Mouse (Mus musculus) heart, postnatal 4 days (tissue): Measurements from ENCODE around the gene Frmpd3. TPM values are rescaled to one million over a fixed set of nuclear protein-coding genes. Genes with fewer than 3 reads are reported as not detected.
"Not testable (repeated sequence)": the region's sequence is repeated elsewhere in the genome, so short reads cannot be mapped to it uniquely, and the experiment has no call there.

Experiments
- DNase-seq: peaks from one replicate; pipeline ENCODE4 v3.0.0; 2021
- total RNA-seq, 2 experiments: library from RNA; stranded (reverse); gene quantifications; 2 replicates each; pipeline ENCODE4 v1.2.3; 2021

The Frmpd3 gene
- not detected for total RNA-seq

DNA sequence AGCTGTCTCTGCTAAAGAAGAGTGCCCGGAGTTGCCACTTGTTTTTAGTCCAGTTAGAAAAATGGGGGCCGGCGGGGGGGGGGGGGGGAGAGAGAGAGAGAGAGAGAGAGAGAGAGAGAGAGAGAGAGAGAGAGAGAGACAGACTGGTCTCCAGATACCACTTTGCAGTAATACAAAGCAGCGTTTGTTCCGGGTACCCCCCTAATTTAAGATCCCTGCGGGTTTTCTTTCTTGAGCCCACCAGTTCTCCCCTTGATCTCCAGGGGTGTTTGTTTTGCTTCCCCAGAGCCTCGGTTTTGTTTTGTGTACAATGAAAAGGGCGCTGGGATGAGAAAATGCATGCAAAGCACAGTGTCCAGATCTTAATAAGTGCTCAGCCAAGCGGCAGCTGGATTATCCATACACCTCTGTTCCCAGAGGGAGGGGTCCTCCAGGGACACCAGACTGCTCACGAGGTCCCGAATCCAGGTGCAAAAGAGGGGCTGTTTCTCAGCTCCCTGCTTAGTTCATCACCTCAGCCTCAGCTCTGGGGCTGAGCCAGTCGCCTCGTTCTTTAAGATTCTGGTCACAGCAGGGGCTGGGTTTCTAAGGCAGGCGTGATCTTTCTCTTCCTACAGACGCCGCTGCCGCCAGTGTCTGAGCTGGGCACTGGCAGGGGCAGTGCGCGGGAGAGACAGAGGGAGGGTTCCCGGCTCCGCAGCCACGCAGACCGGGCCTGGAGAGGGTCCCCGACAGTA, at the start of gene Frmpd3:
Frmpd3 (plus strand) TSS at position 608 of the 737 bp plus-strand sequence.
- DNase-seq, result no peak

GRCm38 (mm10) chrX:140303731-140304130, 38.3 kb upstream of the Frmpd3 start:
- no peak for DNase-seq

GRCm38 (mm10) chrX:140305652-140306051, 36.4 kb upstream of the Frmpd3 start:
- DNase-seq, result no peak

GRCm38 (mm10) chrX:140317931-140318330, 24.1 kb upstream of the Frmpd3 start:
- no peak for DNase-seq

GRCm38 (mm10) chrX:140319131-140319530, 22.9 kb upstream of the Frmpd3 start:
- no peak for DNase-seq

- not testable (repeated sequence) for DNase-seq
Measured at GRCm38 (mm10) chrX:140320671-140321070, 21.4 kb upstream of the Frmpd3 start.

DNA sequence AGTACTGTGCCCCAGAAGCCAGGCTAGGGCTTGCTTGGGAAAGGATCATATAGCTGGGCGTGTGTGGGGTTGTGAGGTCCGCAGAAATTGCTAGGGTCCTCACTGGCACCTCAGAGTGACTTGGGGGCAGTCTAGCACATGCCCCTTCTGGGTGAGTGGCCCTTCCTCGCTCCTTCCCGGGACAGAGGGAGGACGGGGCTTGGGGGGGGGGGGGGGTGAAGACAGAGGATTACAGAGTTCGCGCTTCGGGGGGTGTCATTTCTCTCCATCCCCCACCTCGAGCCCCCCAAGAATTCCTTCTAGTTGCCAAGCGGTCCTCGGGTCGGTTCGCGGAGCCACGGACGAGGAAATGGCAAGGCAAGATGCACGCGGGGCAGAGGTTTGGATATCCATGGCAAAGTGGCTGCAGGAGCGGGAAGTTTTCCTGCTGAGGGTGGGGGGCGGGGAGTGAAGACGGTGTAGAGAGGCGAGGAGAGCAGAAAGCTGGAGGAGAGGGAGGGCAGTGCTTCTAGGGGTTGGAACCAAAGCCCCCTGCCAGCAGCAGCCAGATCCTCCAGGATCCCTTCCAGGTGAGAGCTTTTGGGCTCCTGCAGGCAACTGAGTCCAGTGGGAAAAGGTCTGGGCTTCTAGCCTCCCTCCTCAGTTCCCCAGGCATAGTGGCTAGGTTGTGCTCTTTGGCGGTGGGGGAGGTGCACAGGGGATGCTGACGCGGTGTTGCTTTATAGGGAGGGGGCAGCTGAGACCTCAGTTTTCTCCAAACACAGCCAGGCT, 515 bp downstream of the Frmpd3 start:
- no peak for DNase-seq

DNA sequence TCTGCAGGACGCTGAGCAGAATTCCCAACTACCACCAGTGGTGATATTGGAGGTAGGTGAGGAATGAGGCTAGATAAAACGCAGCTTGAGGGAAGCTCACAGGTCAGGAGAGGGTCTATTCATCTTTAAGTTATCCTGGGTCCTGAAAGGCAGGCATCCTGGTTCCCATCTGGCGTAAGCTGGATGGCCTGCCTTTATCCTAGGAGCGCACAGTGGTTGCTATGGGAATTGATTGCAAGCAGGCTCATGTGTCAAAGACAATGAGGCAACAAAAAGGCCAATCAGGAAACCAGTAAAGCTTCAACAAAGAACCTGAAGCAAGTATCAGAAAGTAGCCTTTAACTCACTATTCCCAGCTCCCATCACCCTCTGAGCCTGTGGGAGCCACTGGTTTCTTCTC, 33.6 kb downstream of the Frmpd3 start:
- no peak for DNase-seq

DNA sequence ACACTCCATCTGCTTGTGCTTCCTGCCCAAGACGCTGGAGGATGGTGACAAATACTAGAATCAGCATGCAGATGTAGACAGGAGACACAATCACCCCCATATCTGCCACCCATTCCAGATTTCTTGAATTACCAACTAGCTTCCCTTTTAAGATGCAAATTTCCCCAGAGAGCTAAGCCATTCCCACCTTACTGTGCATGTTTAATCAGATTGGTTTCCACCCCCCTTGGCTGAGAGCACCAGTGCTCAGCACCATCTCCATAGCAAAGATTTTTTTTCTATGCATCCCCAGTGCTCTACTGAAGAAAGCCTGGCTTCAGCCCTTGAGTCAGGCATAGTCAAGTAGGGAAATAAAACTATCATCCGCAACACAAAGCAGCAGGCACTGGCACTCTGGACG, 57.9 kb downstream of the Frmpd3 start:
- no peak for DNase-seq

- DNase-seq, result no peak
Measured at GRCm38 (mm10) chrX:140402904-140403303, 60.8 kb downstream of the Frmpd3 start.

DNA sequence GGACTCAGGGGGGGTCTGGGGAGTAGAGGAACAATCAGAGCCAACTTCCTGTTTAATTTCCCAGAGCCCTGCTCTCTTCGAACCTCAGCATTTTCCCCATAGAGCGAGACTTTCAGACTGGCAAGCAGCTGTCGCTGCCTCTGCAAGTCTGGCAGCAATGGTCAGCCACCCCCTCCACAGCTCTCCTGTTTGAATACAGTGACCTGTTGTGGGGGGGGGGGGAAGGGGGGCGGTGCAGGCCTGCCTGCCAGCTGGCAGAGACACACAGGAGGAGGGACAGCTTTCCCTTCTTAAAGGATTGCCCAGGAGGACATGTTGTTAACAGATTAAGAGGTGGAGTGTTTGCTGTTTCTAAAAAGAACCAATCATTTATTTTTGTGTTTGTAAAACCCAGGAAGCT, 64.0 kb downstream of the Frmpd3 start:
- DNase-seq, result no peak

DNA sequence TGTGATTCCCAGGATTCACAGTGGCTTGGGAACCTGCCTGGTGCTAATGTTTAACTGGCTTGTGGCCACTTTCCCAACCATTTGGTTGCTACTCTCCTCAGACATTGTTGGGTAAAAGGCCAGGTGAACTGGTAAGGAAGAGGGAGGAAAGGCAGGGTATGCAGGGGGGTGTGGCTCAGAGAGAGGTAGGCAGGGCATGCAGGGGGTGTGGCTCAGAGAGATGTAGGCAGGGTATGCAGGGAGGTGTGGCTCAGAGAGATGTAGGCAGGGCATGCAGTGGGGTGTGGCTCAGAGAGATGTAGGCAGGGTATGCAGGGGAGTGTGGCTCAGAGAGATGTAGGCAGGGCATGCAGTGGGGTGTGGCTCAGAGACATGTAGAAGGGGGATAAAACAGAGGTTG, 64.4 kb downstream of the Frmpd3 start:
- no peak for DNase-seq

- no peak for DNase-seq
Measured at GRCm38 (mm10) chrX:140407593-140407992, 65.5 kb downstream of the Frmpd3 start.

DNA sequence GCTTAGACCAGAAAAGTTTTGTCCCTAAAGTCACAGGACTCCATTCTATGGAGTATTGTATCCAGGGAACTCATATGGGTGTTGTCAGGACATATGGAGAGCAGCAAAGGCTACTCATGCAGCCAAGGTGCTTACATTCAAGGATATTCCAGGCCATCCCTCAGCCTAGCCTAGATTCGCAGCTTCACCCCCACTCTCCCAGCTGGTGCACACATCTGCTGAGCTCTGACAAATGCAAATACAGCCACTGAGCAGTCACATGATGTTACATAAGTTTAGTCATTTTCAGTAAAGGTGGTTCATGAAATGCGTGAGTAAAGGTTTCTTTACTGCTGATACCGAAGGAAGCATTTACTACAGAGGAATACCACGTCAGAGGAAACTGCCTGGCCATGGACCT, 76.4 kb downstream of the Frmpd3 start:
- DNase-seq, result no peak

DNA sequence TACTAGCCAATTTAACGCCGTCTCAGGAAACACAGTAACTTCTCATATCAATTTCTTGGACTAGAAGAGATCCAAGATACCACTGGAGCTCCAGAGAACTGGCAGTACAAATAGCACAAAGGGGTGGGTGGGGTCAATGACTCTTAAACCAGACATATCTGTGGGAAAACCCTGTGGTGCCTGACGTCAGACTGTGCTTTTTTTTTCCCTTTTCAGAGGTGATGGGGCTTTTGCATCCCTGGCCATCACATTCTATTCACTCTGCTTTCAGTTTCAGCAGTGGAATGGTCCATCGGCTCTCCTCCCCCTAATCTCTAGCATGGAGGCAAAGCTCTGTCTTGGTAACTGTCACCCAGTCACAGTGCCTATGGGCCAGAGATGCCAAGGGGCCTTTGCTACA, 85.1 kb downstream of the Frmpd3 start:
- DNase-seq, result no peak

- no peak for DNase-seq
Measured at GRCm38 (mm10) chrX:140428252-140428651, 86.2 kb downstream of the Frmpd3 start.

GRCm38 (mm10) chrX:140429985-140430384, 87.9 kb downstream of the Frmpd3 start:
- DNase-seq, result no peak

GRCm38 (mm10) chrX:140430506-140430905, 88.4 kb downstream of the Frmpd3 start:
- DNase-seq, result no peak

DNA sequence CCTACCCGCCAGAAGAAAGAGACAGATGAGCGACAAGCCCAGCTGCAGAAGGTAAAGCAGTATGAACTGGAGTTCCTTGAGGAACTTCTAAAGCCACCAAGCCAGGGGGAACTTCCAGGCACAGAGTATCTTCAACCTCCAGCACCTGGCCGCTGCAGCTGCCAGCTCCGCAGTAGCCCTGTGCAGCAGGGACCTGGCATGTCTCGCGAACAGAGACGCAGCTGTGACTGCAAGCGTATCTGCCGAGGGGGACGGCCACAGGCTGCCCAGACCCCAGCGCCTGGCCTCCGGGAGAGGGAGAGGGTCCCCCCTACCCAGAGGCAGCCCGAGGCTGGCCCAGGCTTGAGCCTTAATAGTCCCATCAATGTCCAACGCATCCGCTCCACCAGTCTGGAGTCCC, 89.9 kb downstream of the Frmpd3 start:
- no peak for DNase-seq

DNA sequence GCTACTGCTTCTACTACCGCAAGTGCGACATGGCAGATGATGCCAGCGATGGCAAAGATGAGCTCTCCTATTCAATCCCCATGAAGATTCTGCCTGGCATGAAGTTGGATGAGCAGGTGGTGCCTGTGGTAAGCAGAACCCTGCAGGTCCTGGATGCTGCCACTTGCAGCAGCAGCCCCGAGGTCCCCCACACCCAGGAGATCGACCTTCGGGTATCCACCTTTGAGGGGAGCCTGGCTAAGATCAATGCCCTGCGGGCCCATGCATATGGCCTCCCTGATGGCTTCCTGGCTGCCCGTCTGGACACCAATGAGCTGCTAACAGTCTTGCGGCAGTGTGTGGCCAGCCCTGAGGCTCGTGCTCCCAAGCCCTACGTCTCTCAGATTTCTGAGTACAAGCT, 90.7 kb downstream of the Frmpd3 start:
- DNase-seq, result no peak

- no peak for DNase-seq
Measured at GRCm38 (mm10) chrX:140437906-140438305, 95.8 kb downstream of the Frmpd3 start.

- DNase-seq, result no peak
Measured at GRCm38 (mm10) chrX:140445551-140445950, 103.5 kb downstream of the Frmpd3 start.

GRCm38 (mm10) chrX:140450071-140450470, 108.0 kb downstream of the Frmpd3 start:
- no peak for DNase-seq

GRCm38 (mm10) chrX:140456279-140456731, 114.2 kb downstream of the Frmpd3 start, which contains the start of gene Prps1:
Prps1 (plus strand) TSS chrX:140456613.
- peak; percentile 88 for DNase-seq
